Mouse (Mus musculus): ENCODE results near the gene Tmem170b. TPM values are rescaled to one million over a fixed set of nuclear protein-coding genes. Genes with fewer than 3 reads are reported as not detected.

Tmem170b gene
- 7.8 TPM for polyA plus RNA-seq (2017; shearing (Covaris generic))

DNA sequence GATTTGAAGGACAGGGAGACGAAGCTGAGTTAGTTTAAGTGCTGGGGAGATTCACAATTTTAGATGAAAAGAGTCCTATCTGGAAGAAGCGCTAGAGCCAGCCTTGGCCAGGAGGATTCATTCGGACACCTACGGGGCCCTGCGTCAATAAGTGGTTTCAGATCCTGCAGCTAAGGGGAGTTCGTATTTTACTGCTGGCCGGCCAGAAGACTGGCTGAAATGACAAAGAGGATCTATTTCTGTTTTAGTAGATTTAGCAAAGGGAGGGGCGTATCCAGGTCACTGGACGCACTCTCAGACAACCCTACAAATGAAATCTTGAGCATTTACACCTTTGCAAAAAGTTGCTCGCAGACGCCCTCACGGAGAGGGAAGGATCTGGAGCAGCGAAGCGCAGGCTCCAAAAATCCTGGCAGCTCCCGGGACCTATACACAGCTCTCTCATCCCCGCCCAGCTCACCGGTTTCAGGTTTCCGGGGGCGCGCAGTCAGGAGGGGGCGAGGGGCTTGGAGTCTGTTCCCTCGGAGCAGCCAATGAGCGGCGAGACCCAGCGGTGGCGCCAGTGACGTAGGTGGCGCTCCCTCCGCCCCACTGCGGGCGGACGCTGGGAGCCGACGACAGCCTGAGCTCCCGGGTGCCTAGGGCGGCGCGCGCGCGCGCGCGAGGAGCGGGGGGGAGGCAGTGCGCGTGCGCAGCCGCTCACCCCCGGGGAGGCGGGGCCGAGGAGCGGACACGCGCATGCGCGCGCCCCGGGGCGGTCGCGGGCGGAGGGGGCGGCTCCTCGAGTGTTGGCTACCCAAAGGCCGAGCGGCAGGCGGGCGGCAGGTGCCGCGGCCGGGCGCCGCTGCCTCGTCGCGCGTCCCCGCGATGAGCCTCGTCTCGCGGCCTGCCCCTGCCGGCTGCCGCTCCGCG is at the start of gene Tmem170b:
TSS of gene Tmem170b (plus strand) at position 809 of the 912 bp plus-strand sequence.

Other genes starting within 250 kb of the Tmem170b start
- 176 TPM for gene Nedd9, start 118.5 kb upstream of the Tmem170b start, polyA plus RNA-seq (2017; shearing (Covaris generic))
- gene Adtrp, start 241.8 kb downstream of the Tmem170b start, polyA plus RNA-seq (2017; shearing (Covaris generic)): not detected